Mouse (Mus musculus): Measurements from ENCODE around the gene Actg2. TPM values are rescaled to one million over a fixed set of nuclear protein-coding genes. Genes with fewer than 3 reads are reported as not detected.

The Actg2 gene
- total and polyA plus RNA-seq, 3 experiments: 0.07 to 0.27 TPM; not detected in 1

DNA sequence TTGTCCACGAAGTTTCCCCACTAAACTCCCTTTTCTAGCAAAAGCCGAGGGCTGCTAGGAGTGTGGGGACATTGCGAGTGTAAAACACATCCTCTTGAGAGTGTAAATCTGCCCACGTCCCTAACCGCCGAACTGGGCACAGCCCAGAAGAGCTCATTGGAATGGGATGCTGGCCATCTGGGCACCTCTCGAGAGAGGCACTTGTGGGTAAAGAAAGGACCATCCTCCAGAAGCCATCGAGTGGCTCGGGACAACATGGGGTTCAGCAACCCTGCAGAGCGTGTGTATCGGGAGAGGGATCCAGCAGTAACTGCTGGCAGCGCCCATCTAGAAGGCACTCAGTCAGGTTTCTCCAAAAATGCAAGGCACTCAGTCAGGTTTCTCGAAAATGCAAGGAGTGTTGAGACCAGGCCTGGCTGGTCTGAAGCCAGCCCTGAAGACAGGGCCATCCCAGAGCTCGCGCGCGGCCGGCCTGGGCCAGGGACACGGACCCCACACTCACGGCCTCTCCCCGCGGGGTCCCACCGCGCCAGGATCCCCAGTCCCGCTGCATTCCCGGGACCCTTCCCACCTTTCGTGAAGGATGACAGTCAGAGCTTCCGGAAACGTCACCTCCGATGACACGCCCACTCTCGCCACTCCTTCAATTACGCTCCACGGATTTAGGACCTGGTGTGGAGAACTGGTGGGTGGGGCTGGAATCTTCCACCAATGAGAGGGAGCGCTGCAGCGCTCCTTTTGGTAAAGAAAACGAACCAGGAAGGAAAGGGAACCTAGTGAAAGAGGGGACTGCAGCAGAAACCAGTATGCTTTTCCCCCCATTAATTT lies 36.0 kb upstream of the Actg2 start:
- H3K4me1 ChIP-seq (ENCODE audit: control insufficient read depth in 1 of 2, insufficient read depth in 2 of 2, low read length in 2 of 2): peaks cover 3 to 4% of the 10 kb centered on the region in 2 experiments; a peak in 3 of 4 replicates
- peaks cover 2 to 7% of the 10 kb centered on the region in 2 experiments; a peak in 3 of 4 replicates for H3K36me3 ChIP-seq (ENCODE audit: control insufficient read depth in 1 of 2, insufficient read depth in 2 of 2, low read length in 2 of 2)
- no peaks in the 10 kb centered on the region for H3K9me3 ChIP-seq (replicated peaks; ENCODE audit: insufficient read depth, low read length)
- peak overlapping the region; percentile 72 for H3K9ac ChIP-seq (ENCODE audit: control insufficient read depth, low read depth, low read length, poor library complexity, severe bottlenecking)
- DNase-seq (ENCODE audit: low read depth, low spot score): peak; percentile 96
- H3K27me3 ChIP-seq (ENCODE audit: control insufficient read depth in 1 of 2, insufficient read depth in 2 of 2, low read length in 2 of 2): peaks cover 4 to 8% of the 10 kb centered on the region in 2 experiments; a peak in 3 of 4 replicates
- peak overlapping the region; percentile 84 to 97 for H3K4me3 ChIP-seq (ENCODE audit: control insufficient read depth in 1 of 2, insufficient read depth in 1 of 2, low read depth in 2 of 2, low read length in 2 of 2)
- no peaks in the 10 kb centered on the region; the same call in 1 of the 2 replicates for H3K79me2 ChIP-seq (ENCODE audit: control insufficient read depth, insufficient read depth, low read length, poor library complexity)
- no peak overlapping the region for H3K27ac ChIP-seq (ENCODE audit: control insufficient read depth, low read depth, low read length)
- peak; percentile 65 for TF ChIP-seq NELFE (IDR thresholded peaks at IDR 0.05; ENCODE audit: low read depth, low read length)
- TF ChIP-seq USF2 (IDR thresholded peaks at IDR 0.05; ENCODE audit: borderline replicate concordance in 1 of 2, insufficient read depth in 1 of 2, low read depth in 1 of 2, low read length in 2 of 2): no peak
- no peak for TF ChIP-seq MYB (IDR thresholded peaks at IDR 0.05; ENCODE audit: low read depth, low read length)
- TF ChIP-seq EP300 (IDR thresholded peaks at IDR 0.05; ENCODE audit: low read depth in 1 of 2, low read length in 2 of 2): no peak
- no peak for TF ChIP-seq MYC (IDR thresholded peaks at IDR 0.05; ENCODE audit: low read depth, low read length)
- TF ChIP-seq ZKSCAN1 (IDR thresholded peaks at IDR 0.05; ENCODE audit: low read depth, low read length): no peak
- no peak for TF ChIP-seq UBTF (IDR thresholded peaks at IDR 0.05; ENCODE audit: borderline replicate concordance, insufficient read depth, low read depth, low read length)
- no peak for TF ChIP-seq ZC3H11A (IDR thresholded peaks at IDR 0.05; ENCODE audit: low read depth, low read length)
- TF ChIP-seq USF1 (IDR thresholded peaks at IDR 0.05; ENCODE audit: low read depth, low read length): no peak
- no peak for TF ChIP-seq CHD1 (IDR thresholded peaks at IDR 0.05; ENCODE audit: low read depth, low read length)
- no peak for TF ChIP-seq JUND (IDR thresholded peaks at IDR 0.05; ENCODE audit: low read depth, low read length)
- no peak for TF ChIP-seq CHD2 (IDR thresholded peaks at IDR 0.05; ENCODE audit: low read length)
- TF ChIP-seq ELF1 (IDR thresholded peaks at IDR 0.05; ENCODE audit: low read depth, low read length): peak; percentile 89
- peak; percentile 44; the same call in 1 of the 2 replicates for TF ChIP-seq TCF12 (IDR thresholded peaks at IDR 0.05; ENCODE audit: low read depth, low read length)
- TF ChIP-seq E2F4 (IDR thresholded peaks at IDR 0.05; ENCODE audit: borderline replicate concordance, low read depth, low read length): no peak
- no peak for TF ChIP-seq TAL1 (IDR thresholded peaks at IDR 0.05; ENCODE audit: low read length)
- TF ChIP-seq MXI1 (IDR thresholded peaks at IDR 0.05; ENCODE audit: low read depth, low read length): peak; percentile 57
- peak; percentile 78 for TF ChIP-seq HCFC1 (IDR thresholded peaks at IDR 0.05; ENCODE audit: low read depth, low read length)
- no peak for TF ChIP-seq ZNF384 (IDR thresholded peaks at IDR 0.05; ENCODE audit: low read depth, low read length)
- TF ChIP-seq ETS1 (IDR thresholded peaks at IDR 0.05; ENCODE audit: low read depth, low read length): no peak
- no peak for TF ChIP-seq POLR2AphosphoS5 (IDR thresholded peaks at IDR 0.05; ENCODE audit: borderline replicate concordance, low read depth, low read length)
- TF ChIP-seq MAFK (IDR thresholded peaks at IDR 0.05; ENCODE audit: borderline replicate concordance, low read depth, low read length): no peak
- no peak for TF ChIP-seq BHLHE40 (IDR thresholded peaks at IDR 0.05; ENCODE audit: borderline replicate concordance, low read depth, low read length)
- TF ChIP-seq TBP (IDR thresholded peaks at IDR 0.05; ENCODE audit: low read depth, low read length): peak; percentile 80
- no peak for TF ChIP-seq MAZ (IDR thresholded peaks at IDR 0.05; ENCODE audit: low read depth, low read length)
- no peak for TF ChIP-seq RCOR1 (IDR thresholded peaks at IDR 0.05; ENCODE audit: low read depth, low read length)
- TF ChIP-seq CTCF (IDR thresholded peaks at IDR 0.05 in 2 of 3, conservative IDR thresholded peaks at IDR 0.05 in 1 of 3; ENCODE audit: control insufficient read depth in 1 of 3, insufficient read depth in 1 of 3, low read depth in 2 of 3, low read length in 3 of 3, poor library complexity in 1 of 3, severe bottlenecking in 1 of 3): peak in 1 of 3 experiments; percentile 8; a peak in 1 of 6 replicates
- no peak for TF ChIP-seq GATA1 (IDR thresholded peaks at IDR 0.05; ENCODE audit: low read depth, low read length)
- TF ChIP-seq POLR2AphosphoS2 (IDR thresholded peaks at IDR 0.05; ENCODE audit: low read length): peak; percentile 49; the same call in 1 of the 2 replicates
- no peak for TF ChIP-seq MEF2A (IDR thresholded peaks at IDR 0.05; ENCODE audit: extremely low read depth, insufficient replicate concordance, low read depth, low read length, poor library complexity, severe bottlenecking)
- no peak for TF ChIP-seq GABPA (IDR thresholded peaks at IDR 0.05; ENCODE audit: low read depth, low read length)
- TF ChIP-seq RAD21 (IDR thresholded peaks at IDR 0.05; ENCODE audit: low read depth, low read length): no peak
- peak; percentile 31 to 74; a peak in 3 of 4 replicates for TF ChIP-seq POLR2A (IDR thresholded peaks at IDR 0.05; ENCODE audit: control insufficient read depth in 1 of 2, insufficient read depth in 1 of 2, low read depth in 1 of 2, low read length in 2 of 2, poor library complexity in 1 of 2)
- TF ChIP-seq SIN3A (IDR thresholded peaks at IDR 0.05; ENCODE audit: low read length): peak; percentile 92
- TF ChIP-seq NRF1 (IDR thresholded peaks at IDR 0.05; ENCODE audit: insufficient read depth, low read depth, low read length, poor library complexity, severe bottlenecking): no peak

Data from MEL (cell line).